Mouse (Mus musculus) gastrocnemius, adult 8-10 months (tissue): Measurements from ENCODE around the gene Tmem186. TPM values are rescaled to one million over a fixed set of nuclear protein-coding genes. Genes with fewer than 3 reads are reported as not detected.

Source experiments
- DNase-seq, 2 experiments: peaks; one replicate each; pipeline ENCODE4 v3.0.0; 2022; ENCODE audit warnings: low spot score in 2 of 2
- total RNA-seq, 4 experiments: library from RNA; stranded (reverse); gene quantifications; 2 replicates each; pipeline ENCODE4 v1.2.4; 2022

Tmem186 gene
- total RNA-seq, 4 experiments from 2014 or later = 13.1 to 15.3 (median 14.2) TPM

DNA sequence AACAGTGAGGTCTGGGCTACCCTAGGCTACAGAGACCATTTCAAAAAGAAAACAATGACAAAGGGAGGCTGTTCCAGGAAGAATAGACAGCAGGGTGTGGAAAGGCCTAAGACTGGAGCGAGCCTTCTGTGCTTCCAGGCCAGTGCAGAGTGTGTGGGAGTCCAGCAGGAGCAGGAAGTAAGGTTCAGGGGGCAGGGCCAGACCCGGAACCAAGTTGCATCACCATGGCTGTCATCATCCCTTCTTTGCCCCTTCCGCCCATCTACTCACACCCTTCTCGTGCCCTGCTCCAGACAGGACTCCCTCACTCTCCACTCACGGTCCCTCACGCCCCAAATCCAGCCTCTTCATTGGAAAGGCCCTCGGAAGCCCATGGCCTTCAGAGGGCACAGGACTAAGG, 29.7 kb upstream of the Tmem186 start:
- no peak for DNase-seq

DNA sequence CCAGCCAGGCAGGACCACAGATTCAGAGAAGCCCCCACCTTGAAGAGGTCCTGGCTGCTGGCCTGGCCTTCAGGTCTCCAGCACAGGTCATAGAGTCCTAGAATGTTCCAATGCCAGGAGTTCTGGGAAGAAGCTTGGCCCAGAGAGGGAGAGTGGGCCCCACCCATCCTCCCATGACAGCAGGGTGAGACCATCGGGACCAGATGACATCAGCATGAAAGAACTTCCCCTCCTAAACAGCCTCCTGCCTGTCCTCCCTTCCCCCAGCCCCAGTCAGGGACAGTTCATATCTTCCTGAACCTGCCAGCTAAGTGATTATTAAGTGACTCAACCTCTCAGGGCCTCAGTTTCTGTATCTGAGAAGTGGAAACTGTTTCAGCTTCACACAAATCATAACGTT, 28.9 kb upstream of the Tmem186 start:
- DNase-seq = peak; percentile 52 to 55

DNA sequence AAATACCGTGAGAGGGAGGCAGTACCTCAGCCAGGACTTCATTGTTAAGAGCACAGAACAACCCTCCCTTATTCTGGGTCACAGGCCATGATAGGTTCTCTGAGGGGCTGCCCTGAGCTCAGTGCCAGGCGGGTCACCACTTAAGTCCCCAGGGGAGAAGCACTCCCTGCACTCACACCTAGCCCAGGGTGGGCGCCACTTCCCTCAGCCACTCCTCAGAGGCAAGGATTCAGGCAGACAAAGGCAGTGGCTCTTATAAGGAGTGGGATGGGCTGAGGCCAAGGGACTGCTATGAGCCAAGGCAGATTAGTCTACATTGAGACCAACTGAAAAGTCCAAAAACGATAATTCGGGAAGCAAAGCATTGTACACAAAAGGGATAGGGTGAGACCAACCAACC, 27.9 kb upstream of the Tmem186 start:
- DNase-seq = no peak

DNA sequence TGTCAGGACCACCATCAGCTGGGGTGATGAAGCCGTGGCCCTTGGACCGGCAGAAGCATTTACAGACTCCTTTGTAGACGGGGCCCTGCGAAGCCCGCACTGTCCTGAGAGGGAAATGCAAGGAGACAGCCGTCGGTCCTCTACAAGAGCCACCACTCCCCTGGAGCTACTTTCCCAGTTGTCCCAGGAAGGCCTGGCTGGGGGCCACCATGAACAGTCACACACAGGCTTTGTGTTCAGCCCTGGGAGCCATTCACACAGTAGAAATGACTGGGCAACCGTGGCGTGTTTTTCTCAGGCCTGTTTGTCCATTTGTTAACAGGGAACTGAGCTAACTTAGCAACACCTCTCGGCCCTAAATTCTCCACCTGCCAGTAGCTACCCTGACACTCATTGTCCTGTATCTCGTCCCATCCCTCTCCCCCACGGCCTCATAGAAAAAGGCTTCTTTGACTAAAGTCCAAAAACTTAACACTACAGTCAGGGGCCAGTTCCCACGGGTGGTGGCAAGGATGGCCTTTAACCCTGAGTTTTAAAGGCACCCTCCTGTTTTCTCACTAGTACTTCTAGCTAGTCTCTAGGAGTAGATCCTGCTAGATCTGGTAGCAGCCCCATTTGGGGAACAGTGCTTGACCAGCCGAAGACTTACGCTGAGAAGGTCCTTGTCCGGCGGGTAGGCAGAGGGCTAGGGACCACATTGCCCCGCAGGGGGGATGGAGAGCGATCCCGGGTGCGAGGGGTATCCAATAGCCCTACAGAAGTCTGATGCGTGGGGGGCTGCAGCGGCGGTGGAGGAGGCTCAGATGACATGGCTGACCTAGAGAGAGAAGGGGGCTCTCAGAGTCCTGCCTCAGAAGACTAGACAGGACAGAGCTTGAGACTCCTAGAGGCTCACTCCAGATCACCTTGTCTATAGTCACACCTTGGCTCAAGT, 26.4 kb upstream of the Tmem186 start:
- no peak for DNase-seq

- no peak for DNase-seq
Measured at GRCm38 (mm10) chr16:8663022-8663421, 25.5 kb upstream of the Tmem186 start.

DNA sequence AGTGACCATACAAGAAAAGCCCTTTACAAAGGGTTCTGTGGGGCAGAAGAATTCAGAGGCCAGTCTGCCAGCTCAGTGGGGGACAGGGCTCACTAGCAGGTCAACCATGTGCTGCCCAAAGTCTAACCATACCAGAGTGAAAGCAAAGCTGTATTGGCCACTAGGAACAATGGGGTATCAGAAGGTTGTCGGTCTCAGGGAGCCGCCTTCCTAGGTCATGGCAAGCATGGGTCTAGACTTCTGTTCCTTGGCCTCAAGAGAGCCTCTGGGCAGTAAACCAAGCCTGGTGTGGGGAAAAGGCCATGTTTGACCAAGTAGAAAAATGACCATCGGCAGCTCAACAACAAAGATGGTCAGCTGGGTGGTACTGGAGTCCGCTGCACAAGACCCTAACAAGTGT, 21.3 kb upstream of the Tmem186 start:
- DNase-seq = no peak

DNA sequence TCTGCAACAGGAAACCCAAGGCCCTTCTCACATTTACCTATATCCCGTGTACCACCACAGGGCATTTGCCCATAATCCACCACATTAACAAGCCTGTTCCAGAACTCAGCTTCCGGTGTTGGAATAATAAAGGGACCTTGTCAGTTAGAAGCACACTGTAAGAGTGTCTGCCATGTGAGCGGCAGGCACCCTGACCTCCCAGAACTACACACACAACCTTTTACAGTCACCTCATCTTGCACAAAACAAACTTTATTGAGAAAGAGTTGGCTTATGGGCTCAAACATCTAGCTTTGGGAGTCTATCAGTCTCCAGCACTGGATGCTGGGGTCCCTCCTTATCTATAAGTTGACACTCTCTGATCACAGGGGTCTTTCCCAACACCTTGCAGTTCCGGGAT, 20.8 kb upstream of the Tmem186 start:
- no peak for DNase-seq

DNA sequence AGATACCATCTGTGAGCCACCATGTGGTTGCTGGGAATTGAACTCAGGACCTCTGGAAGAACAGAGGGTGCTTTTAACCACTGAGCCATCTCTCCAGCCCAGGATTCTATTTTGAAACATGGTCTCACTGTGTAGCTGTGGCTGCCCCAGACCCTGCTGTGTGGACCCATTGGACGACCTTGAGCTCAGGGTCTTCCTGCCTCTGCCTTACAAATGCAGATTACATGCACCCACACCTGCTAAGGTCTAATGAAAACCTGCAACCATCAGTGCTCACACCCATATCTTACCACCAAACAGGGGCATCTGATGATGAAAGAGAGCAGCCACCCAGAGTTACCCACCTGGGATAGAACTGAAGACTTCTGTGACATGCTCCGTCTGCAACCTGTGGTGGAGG, 18.7 kb upstream of the Tmem186 start:
- no peak for DNase-seq

DNA sequence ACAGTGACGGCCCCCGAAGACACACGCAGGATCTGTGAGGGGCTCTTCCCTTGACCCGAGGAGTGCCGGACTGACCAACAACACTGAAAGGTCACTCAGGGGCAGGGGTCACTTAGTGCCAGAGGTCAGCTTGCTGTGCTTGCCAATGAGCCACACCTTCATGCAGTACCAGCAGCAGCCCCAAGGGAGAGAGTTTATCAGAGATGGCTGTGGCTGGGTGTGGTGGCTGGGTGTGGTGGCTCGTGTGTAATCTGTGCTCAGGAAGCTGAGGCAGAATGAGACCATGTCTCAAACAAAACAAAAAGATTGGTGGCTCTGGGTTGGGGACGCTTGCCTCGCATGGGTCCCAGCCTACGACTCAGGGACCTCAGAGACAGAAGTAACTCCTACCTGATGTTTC, 18.1 kb upstream of the Tmem186 start:
- DNase-seq = no peak

DNA sequence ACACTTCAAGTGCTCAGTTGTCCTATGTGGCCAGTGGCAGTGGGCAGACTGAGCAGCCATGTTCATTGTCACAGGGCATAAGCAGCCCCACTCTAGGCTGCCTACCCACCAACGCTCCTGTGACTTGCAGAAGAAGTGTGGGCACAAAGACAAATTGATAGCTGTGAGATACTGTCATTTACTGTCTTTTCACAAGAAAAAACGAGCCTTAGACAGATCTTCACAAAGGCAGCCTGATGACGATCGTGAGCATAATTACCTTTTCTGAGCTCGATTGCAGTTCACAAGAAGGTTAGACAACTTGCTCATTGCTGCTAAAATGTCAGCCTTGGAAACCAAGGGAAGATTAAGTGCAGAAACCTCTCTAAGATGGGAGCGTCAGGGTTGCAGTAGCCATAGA, 17.6 kb upstream of the Tmem186 start:
- DNase-seq = no peak

DNA sequence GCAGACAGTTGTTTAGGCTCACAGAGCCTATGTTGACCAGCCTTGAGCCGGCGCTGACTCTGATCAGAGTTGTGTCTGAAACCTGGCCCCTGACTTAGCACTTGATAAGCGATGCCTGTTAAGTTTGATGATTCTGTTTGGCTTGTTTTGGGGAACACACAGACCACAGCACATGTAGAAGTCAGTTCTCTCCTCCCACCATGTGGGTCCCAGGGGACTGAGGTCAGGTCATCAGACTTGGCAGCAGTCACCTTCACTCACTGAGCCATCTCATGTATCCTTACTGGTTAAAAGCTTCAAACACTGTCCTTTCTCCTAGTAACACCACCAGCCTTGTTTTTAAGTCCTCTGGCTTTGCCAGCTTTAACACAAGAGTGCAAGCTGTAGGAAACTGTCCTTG, 12.5 kb upstream of the Tmem186 start:
- DNase-seq = no peak

GRCm38 (mm10) chr16:8645546-8645945, 8.0 kb upstream of the Tmem186 start:
- no peak for DNase-seq

- no peak for DNase-seq
Measured at GRCm38 (mm10) chr16:8643855-8644254, 6.3 kb upstream of the Tmem186 start.

DNA sequence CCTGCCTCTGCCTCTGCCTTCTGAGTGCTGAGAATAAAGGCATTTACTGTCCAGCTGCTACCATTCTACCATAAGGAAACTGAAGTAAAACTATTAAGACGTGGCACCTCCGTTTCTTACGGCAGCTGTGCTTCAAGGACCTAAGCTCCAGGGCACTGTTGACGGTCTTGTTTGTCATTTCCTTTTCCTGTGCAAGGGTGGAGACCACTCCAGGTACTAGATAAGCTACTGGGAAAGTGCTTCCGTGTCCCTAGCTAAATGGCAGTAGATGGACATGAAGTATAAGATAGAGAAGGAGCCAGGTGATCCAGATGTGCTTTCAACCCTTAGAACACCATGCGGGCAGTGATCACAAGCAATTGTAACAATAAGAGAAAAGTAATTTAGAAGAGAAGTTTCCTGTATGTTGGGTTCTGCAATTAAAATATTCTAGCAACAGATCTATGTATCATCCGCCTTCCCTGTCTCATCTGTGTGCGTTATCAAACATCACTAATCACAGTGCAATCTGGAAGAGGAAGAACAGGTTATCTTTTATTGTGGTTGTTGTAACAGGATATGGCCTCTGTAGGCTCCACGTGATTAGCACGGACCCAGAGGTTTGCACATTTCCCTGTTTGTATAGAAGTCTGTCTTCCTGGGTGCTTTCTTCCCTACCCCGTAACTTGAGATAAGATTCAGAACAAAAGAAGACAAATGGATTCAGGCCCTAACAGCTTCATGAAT, 2.1 kb upstream of the Tmem186 start:
- DNase-seq = no peak

DNA sequence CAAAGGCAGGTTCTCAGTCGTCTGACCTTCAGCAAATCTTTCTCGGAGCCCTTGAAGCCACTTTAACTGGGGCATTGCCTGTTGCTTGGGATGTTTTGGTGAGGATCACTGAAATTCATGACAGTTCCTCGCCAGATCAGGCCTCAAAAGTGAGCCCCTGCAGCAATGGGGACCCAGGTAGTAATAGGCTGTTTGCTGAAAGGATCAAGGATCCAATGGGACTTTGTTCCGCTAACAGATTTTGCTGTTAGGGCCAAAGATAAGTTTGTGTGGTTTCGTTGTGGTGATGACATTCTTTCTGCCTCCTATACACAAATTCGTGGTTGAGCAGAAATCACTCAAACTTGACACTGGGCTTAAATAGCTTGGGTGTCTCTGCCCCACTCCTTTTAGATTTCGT, 619 bp upstream of the Tmem186 start:
- DNase-seq = no peak

GRCm38 (mm10) chr16:8636867-8637216, 670 bp downstream of the Tmem186 start:
- no peak for DNase-seq

GRCm38 (mm10) chr16:8631428-8631827, 6.1 kb downstream of the Tmem186 start:
- DNase-seq = no peak

DNA sequence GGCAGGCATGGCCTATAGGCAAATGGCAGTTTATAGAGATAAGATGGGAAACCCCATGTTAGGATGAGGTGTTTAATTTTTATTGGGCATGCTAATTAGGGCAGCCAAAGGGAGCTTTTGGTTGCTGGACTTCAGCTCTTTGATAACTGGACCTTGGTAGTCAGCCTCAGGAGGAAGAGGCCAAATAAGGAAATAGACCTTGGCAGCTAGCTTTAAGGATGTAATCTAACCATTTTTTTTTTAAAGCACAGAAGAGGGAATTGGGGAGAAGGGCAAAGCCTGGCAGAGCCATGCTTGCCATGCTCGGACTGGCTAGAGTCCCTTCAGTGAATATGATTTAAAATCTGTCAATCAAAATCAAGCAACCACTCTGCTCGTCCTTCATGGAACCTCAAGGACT, 7.1 kb downstream of the Tmem186 start:
- DNase-seq = no peak

GRCm38 (mm10) chr16:8620315-8621115, 17.0 kb downstream of the Tmem186 start:
- DNase-seq = no peak

- no peak for DNase-seq
Measured at GRCm38 (mm10) chr16:8619659-8620314, 17.7 kb downstream of the Tmem186 start.

DNA sequence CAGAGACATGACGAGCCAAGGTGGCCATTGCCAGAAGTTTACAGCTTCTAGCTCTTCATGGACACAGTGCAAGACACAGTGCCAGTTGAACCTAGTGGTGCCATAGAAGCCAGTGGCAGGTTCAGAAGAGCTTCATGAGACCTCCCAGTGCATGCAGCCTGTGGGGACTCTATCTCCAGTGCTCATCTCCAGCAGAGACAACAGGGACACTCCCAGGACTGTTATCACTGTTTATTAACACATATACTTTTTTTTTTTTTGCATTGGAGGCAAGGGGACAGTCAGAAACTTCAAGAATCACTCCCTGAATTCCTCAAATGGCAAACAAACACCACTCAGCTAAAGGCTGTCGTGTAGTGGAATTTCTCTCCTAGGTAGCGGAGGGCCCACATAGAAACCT, 24.1 kb downstream of the Tmem186 start:
- DNase-seq = no peak
